Mouse (Mus musculus): Measurements from ENCODE around the gene Trip6. TPM values are rescaled to one million over a fixed set of nuclear protein-coding genes. Genes with fewer than 3 reads are reported as not detected.

Trip6 gene
- polyA plus RNA-seq, 2 experiments, result 4.9 to 7.2 TPM

- 2% methylated on average over 33 of the region's 33 CpGs for WGBS (ENCODE audit: insufficient replicate concordance)
- Histone ChIP-seq H3K27me3 (ENCODE audit: control insufficient read depth, insufficient read depth, low read length) (peaks cover 39% of the 10 kb centered on the region), H3K27ac (no peak overlapping the region), H3K36me3 (replicated peaks; ENCODE audit: control insufficient read depth, insufficient read depth, low read depth) (no peaks in the 10 kb centered on the region), H3K4me3 (ENCODE audit: insufficient read depth in 1 of 2, low read depth in 2 of 2, low read length in 2 of 2) (peak overlapping the region; percentile 4 to 47; a peak in 1 of 4 replicates), H3K9ac (replicated peaks) (no peak overlapping the region), H3K9me3 (ENCODE audit: control insufficient read depth, low read length) (no peaks in the 10 kb centered on the region), H3K4me1 (replicated peaks; ENCODE audit: control insufficient read depth in 2 of 2, insufficient read depth in 2 of 2, low read length in 1 of 2) (peaks cover 0 to 11% of the 10 kb centered on the region in 2 experiments; a peak in 2 of 4 replicates), H3K4me2 (ENCODE audit: low read depth) (peak overlapping the region; percentile 34)
- ATAC-seq (ENCODE audit: insufficient read depth) (peak; percentile 31; the same call in 1 of the 2 replicates), DNase-seq (ENCODE audit: low read depth in 3 of 3, low spot score in 3 of 3) (no peak)
- TF ChIP-seq CTCF (IDR thresholded peaks at IDR 0.05; ENCODE audit: low read depth) (no peak), EP300 (IDR thresholded peaks at IDR 0.05; ENCODE audit: low read depth) (no peak)
These were observed 34.5 kb upstream of the Trip6 start for GRCm38 (mm10) chr5:137348482-137349383.

- WGBS (ENCODE audit: insufficient replicate concordance), result 14% methylated on average over 7 of the region's 7 CpGs
- H3K27ac ChIP-seq, result no peak overlapping the region
- H3K4me2 ChIP-seq (ENCODE audit: low read depth), result peak overlapping the region; percentile 34; the same call in 1 of the 2 replicates
- no peak overlapping the region for H3K4me3 ChIP-seq (ENCODE audit: insufficient read depth in 1 of 2, low read depth in 2 of 2, low read length in 2 of 2)
- TF ChIP-seq EP300 (IDR thresholded peaks at IDR 0.05; ENCODE audit: low read depth), result no peak
- TF ChIP-seq CTCF (IDR thresholded peaks at IDR 0.05; ENCODE audit: low read depth), result no peak
- no peak overlapping the region for H3K9ac ChIP-seq (replicated peaks)
- no peaks in the 10 kb centered on the region for H3K36me3 ChIP-seq (replicated peaks; ENCODE audit: control insufficient read depth, insufficient read depth, low read depth)
- peaks cover 0 to 11% of the 10 kb centered on the region in 2 experiments; a peak in 2 of 4 replicates for H3K4me1 ChIP-seq (replicated peaks; ENCODE audit: control insufficient read depth in 2 of 2, insufficient read depth in 2 of 2, low read length in 1 of 2)
- H3K9me3 ChIP-seq (ENCODE audit: control insufficient read depth, low read length), result no peaks in the 10 kb centered on the region
- peaks cover 39% of the 10 kb centered on the region for H3K27me3 ChIP-seq (ENCODE audit: control insufficient read depth, insufficient read depth, low read length)
- ATAC-seq (ENCODE audit: insufficient read depth) (no peak), DNase-seq (ENCODE audit: low read depth in 3 of 3, low spot score in 3 of 3) (no peak)
These were observed 33.7 kb upstream of the Trip6 start for GRCm38 (mm10) chr5:137347856-137348255.

GRCm38 (mm10) chr5:137346983-137347382, 32.8 kb upstream of the Trip6 start:
- WGBS (ENCODE audit: insufficient replicate concordance), result 49% methylated on average over 4 of the region's 4 CpGs
- no peak for ATAC-seq (ENCODE audit: insufficient read depth)
- no peaks in the 10 kb centered on the region for H3K9me3 ChIP-seq (ENCODE audit: control insufficient read depth, low read length)
- H3K27ac ChIP-seq, result no peak overlapping the region
- H3K4me3 ChIP-seq (ENCODE audit: insufficient read depth in 1 of 2, low read depth in 2 of 2, low read length in 2 of 2), result no peak overlapping the region
- peaks cover 39% of the 10 kb centered on the region for H3K27me3 ChIP-seq (ENCODE audit: control insufficient read depth, insufficient read depth, low read length)
- TF ChIP-seq EP300 (IDR thresholded peaks at IDR 0.05; ENCODE audit: low read depth), result no peak
- TF ChIP-seq CTCF (IDR thresholded peaks at IDR 0.05; ENCODE audit: low read depth), result no peak
- H3K9ac ChIP-seq (replicated peaks), result no peak overlapping the region
- peaks cover 0 to 11% of the 10 kb centered on the region in 2 experiments; a peak in 2 of 4 replicates for H3K4me1 ChIP-seq (replicated peaks; ENCODE audit: control insufficient read depth in 2 of 2, insufficient read depth in 2 of 2, low read length in 1 of 2)
- no peak overlapping the region for H3K4me2 ChIP-seq (ENCODE audit: low read depth)
- H3K36me3 ChIP-seq (replicated peaks; ENCODE audit: control insufficient read depth, insufficient read depth, low read depth), result no peaks in the 10 kb centered on the region
- no peak for DNase-seq (ENCODE audit: low read depth in 3 of 3, low spot score in 3 of 3)

- no peak overlapping the region; the same call in 1 of the 2 replicates for H3K27ac ChIP-seq
- H3K9ac ChIP-seq (replicated peaks), result no peak overlapping the region
- no peak overlapping the region for H3K4me2 ChIP-seq (ENCODE audit: low read depth)
- DNase-seq (ENCODE audit: low read depth in 3 of 3, low spot score in 3 of 3), result no peak
- H3K27me3 ChIP-seq (ENCODE audit: control insufficient read depth, insufficient read depth, low read length), result peaks cover 35% of the 10 kb centered on the region
- H3K36me3 ChIP-seq (replicated peaks; ENCODE audit: control insufficient read depth, insufficient read depth, low read depth), result no peaks in the 10 kb centered on the region
- 33% methylated on average over 1 of the region's 1 CpGs for WGBS (ENCODE audit: insufficient replicate concordance)
- H3K4me3 ChIP-seq (ENCODE audit: insufficient read depth in 1 of 2, low read depth in 2 of 2, low read length in 2 of 2), result no peak overlapping the region
- H3K4me1 ChIP-seq (replicated peaks; ENCODE audit: control insufficient read depth in 2 of 2, insufficient read depth in 2 of 2, low read length in 1 of 2), result peaks cover 0 to 11% of the 10 kb centered on the region in 2 experiments; a peak in 2 of 4 replicates
- H3K9me3 ChIP-seq (ENCODE audit: control insufficient read depth, low read length), result no peaks in the 10 kb centered on the region
- TF ChIP-seq CTCF (IDR thresholded peaks at IDR 0.05; ENCODE audit: low read depth), result no peak
- no peak for TF ChIP-seq EP300 (IDR thresholded peaks at IDR 0.05; ENCODE audit: low read depth)
- no peak for ATAC-seq (ENCODE audit: insufficient read depth)
These were observed 32.2 kb upstream of the Trip6 start for GRCm38 (mm10) chr5:137346388-137346787.

GRCm38 (mm10) chr5:137345821-137346220, 31.6 kb upstream of the Trip6 start:
- DNase-seq (ENCODE audit: low read depth in 3 of 3, low spot score in 3 of 3) (peak in 1 of 3 experiments; percentile 35), ATAC-seq (ENCODE audit: insufficient read depth) (peak; percentile 50; the same call in 1 of the 2 replicates)
- H3K4me2 ChIP-seq (ENCODE audit: low read depth), result no peak overlapping the region
- no peaks in the 10 kb centered on the region for H3K36me3 ChIP-seq (replicated peaks; ENCODE audit: control insufficient read depth, insufficient read depth, low read depth)
- H3K9ac ChIP-seq (replicated peaks), result no peak overlapping the region
- no peaks in the 10 kb centered on the region for H3K9me3 ChIP-seq (ENCODE audit: control insufficient read depth, low read length)
- no peak overlapping the region for H3K27ac ChIP-seq
- H3K27me3 ChIP-seq (ENCODE audit: control insufficient read depth, insufficient read depth, low read length), result peaks cover 30% of the 10 kb centered on the region
- H3K4me3 ChIP-seq (ENCODE audit: insufficient read depth in 1 of 2, low read depth in 2 of 2, low read length in 2 of 2), result no peak overlapping the region
- H3K4me1 ChIP-seq (replicated peaks; ENCODE audit: control insufficient read depth in 2 of 2, insufficient read depth in 2 of 2, low read length in 1 of 2), result peaks cover 0 to 11% of the 10 kb centered on the region in 2 experiments; a peak in 2 of 4 replicates
- 20% methylated on average over 9 of the region's 9 CpGs for WGBS (ENCODE audit: insufficient replicate concordance)
- no peak for TF ChIP-seq EP300 (IDR thresholded peaks at IDR 0.05; ENCODE audit: low read depth)
- TF ChIP-seq CTCF (IDR thresholded peaks at IDR 0.05; ENCODE audit: low read depth), result no peak
